Mouse (Mus musculus) C2C12 (cell line): ENCODE results near the gene Ccnd3. TPM values are rescaled to one million over a fixed set of nuclear protein-coding genes. Genes with fewer than 3 reads are reported as not detected.
A peak's percentile ranks its signal among the peaks of the same experiment; 100 is the strongest.

Experiments
- H3K27me3 ChIP-seq: one replicate; pipeline ENCODE4 v1.6.1; 2011; ENCODE audit not compliant: control insufficient read depth, insufficient read depth, insufficient read length
- H3K36me3 ChIP-seq: one replicate; pipeline ENCODE4 v1.6.1; 2011; ENCODE audit not compliant: control insufficient read depth, insufficient read depth
- H3K4me3 ChIP-seq: one replicate; pipeline ENCODE4 v1.5.1; 2011; ENCODE audit warnings: mild to moderate bottlenecking, control low read depth; ENCODE audit not compliant: poor library complexity, insufficient read depth, severe bottlenecking
- H3K79me2 ChIP-seq: one replicate; pipeline ENCODE4 v1.6.1; 2011; ENCODE audit not compliant: control insufficient read depth, insufficient read depth
- H3K79me3 ChIP-seq: one replicate; pipeline ENCODE4 v1.6.1; 2011; ENCODE audit warnings: low read depth, control low read depth
- H3ac ChIP-seq: one replicate; pipeline ENCODE3; 2011; ENCODE audit warnings: low read depth; ENCODE audit not compliant: control insufficient read depth, insufficient read length
- CEBPB ChIP-seq: IDR thresholded peaks from one replicate; pipeline ENCODE4 v1.6.1; 2011; ENCODE audit warnings: low read depth, mild to moderate bottlenecking, control low read depth, moderate library complexity
- CTCF ChIP-seq: IDR thresholded peaks from one replicate; pipeline ENCODE4 v1.5.1; 2011; ENCODE audit not compliant: control insufficient read depth, insufficient read depth, insufficient read length
- FOSL1 ChIP-seq: IDR thresholded peaks from one replicate; pipeline ENCODE4 v1.8.0; 2011; ENCODE audit warnings: mild to moderate bottlenecking, low read length; ENCODE audit not compliant: poor library complexity, insufficient read depth, severe bottlenecking
- MAX ChIP-seq: IDR thresholded peaks from one replicate; pipeline ENCODE4 v1.6.1; 2011; ENCODE audit warnings: mild to moderate bottlenecking, control low read depth
- MYOD1 ChIP-seq: IDR thresholded peaks from one replicate; pipeline ENCODE4 v1.6.1; 2011; ENCODE audit warnings: low read depth; ENCODE audit not compliant: control insufficient read depth, insufficient read length
- MYOG ChIP-seq: IDR thresholded peaks from one replicate; pipeline ENCODE4 v1.6.1; 2011; ENCODE audit not compliant: control insufficient read depth, insufficient read length; ENCODE audit errors: extremely low read depth
- USF1 ChIP-seq: IDR thresholded peaks from one replicate; pipeline ENCODE4 v1.6.1; 2011; ENCODE audit warnings: low read depth, mild to moderate bottlenecking, control low read depth, moderate library complexity
- polyA plus RNA-seq: library from polyadenylated mRNA; unstranded; fragments of >200 nt; fragmentation: generic; extraction: Trizol; gene quantifications from one replicate; pipeline ENCODE4 v1.2.1, GENCODE M21; 2012; ENCODE audit warnings: missing spikeins

Gene Ccnd3
- polyA plus RNA-seq, 1 experiment = 217 TPM

DNA sequence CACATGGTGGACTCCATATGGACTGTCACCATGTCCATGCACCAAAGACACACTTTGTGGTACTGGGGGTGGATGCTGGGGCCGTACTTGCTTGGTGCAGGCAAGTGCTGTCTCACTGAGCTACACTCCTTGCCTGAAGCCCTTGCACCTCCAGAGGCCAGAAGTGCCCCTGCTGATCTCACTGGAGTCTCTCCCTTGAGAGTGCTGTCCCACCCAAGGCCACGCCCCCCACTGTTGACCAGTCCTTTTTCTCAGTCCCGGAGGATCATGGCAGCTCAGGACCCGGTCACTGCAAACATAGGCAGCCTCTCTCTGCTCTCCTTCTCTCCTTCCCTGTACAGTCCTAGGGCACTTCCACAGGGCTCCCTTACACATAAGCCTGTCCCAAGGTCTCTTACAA lies 30.6 kb upstream of the Ccnd3 start:
- Histone ChIP-seq H3K79me3 (no peaks in the 10 kb centered on the region), H3K4me3 (no peak overlapping the region), H3K79me2 (no peaks in the 10 kb centered on the region), H3K36me3 (no peaks in the 10 kb centered on the region), H3ac (no peak overlapping the region), H3K27me3 (no peaks in the 10 kb centered on the region)
- no peak for TF ChIP-seq USF1
- no peak for TF ChIP-seq MAX

DNA sequence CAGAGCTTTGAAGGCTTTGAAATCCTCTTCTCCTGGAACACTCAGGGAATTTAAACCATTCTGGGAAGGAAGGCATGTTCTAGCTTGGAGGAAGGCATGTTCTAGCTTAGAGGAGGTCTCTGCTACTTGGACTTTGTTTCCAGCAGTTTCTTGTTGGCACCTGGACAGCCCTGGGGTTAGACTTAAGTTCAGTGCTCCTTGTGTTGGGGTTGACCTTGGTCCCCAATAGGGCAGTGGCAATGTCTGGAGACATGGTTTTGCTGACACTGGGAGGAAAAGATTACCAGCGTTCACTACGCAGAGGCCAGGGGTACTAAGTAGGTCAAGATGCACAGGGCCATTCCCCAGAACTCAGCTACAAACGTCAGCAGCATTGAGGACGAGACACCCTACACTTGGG lies 29.7 kb upstream of the Ccnd3 start:
- H3K79me2 ChIP-seq = no peaks in the 10 kb centered on the region
- H3K4me3 ChIP-seq = no peak overlapping the region
- no peak overlapping the region for H3ac ChIP-seq
- H3K79me3 ChIP-seq = no peaks in the 10 kb centered on the region
- H3K27me3 ChIP-seq = no peaks in the 10 kb centered on the region
- H3K36me3 ChIP-seq = no peaks in the 10 kb centered on the region
- TF ChIP-seq CEBPB (no peak), MYOG (no peak), USF1 (no peak), MAX (no peak), CTCF (no peak)

DNA sequence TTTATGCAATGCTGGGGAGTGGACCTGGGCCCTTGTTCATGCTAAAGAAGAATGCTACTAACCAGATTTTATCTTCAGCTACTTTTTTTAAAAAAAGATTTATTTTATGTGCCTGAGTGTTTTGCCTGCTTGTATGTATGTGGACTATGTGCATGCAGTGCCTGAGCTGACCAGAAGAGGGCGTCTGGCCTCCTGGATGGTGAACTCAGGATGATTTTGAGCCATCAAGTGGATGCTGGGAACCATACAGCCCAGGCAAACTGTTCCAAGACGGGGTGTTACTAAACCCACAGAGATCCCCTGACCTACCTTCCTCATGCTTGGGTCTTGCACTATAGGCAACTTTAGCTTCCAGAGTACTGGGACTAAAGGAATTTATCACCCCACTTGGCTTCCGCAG lies 29.1 kb upstream of the Ccnd3 start:
- Histone ChIP-seq H3K79me2 (no peaks in the 10 kb centered on the region), H3ac (no peak overlapping the region), H3K27me3 (no peaks in the 10 kb centered on the region), H3K4me3 (no peak overlapping the region), H3K36me3 (no peaks in the 10 kb centered on the region), H3K79me3 (no peaks in the 10 kb centered on the region)
- TF ChIP-seq CTCF = no peak
- no peak for TF ChIP-seq MYOG
- no peak for TF ChIP-seq FOSL1
- no peak for TF ChIP-seq MAX
- no peak for TF ChIP-seq MYOD1
- TF ChIP-seq USF1 = no peak
- TF ChIP-seq CEBPB = no peak

DNA sequence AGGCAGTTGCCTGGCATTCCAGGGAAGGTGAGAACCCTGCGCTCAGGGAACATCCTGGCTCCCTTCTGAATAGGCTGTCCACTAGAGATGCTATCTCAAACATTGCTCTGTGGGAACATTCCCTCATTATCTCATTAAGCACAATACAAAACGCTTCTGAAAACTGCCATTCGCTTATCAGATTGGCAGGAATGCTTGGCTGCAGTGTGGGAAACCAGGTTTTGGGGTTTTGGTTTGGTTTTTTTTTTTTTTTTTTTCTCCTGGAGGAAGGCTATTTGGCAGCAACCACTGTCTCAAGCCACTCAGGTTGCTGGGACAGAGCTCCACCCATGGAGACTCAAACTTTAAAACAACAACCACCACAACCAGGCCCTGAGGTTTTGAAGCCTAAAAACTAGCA lies 25.0 kb upstream of the Ccnd3 start:
- no peaks in the 10 kb centered on the region for H3K79me2 ChIP-seq
- no peaks in the 10 kb centered on the region for H3K79me3 ChIP-seq
- no peaks in the 10 kb centered on the region for H3K27me3 ChIP-seq
- TF ChIP-seq CTCF (no peak), FOSL1 (no peak), CEBPB (no peak), MYOG (no peak), MYOD1 (no peak), MAX (no peak), USF1 (no peak)
- no peak overlapping the region for H3ac ChIP-seq
- no peak overlapping the region for H3K4me3 ChIP-seq
- H3K36me3 ChIP-seq = no peaks in the 10 kb centered on the region

DNA sequence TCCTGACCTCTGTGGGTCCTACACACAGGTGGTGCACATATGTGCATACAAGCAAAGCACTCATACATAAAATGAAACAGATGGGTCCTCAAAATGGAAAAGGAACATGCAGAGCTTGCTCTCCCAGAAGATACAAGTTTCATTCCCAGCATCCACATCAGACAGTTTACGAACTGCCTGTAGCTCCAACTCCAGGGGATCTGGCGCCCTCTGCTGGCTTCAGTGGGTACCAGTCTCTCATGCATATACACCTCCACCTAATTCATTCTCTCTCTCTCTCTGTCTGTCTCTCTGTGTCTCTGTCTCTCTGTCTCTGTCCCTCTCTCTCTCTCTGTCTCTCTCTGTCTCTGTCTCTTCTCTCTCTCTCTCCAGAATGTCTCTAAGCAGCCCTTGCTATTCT lies 22.4 kb upstream of the Ccnd3 start:
- H3K27me3 ChIP-seq = no peaks in the 10 kb centered on the region
- TF ChIP-seq USF1 (no peak), CTCF (peak; percentile 57)
- H3K4me3 ChIP-seq = no peak overlapping the region
- H3ac ChIP-seq = no peak overlapping the region
- no peaks in the 10 kb centered on the region for H3K36me3 ChIP-seq
- H3K79me2 ChIP-seq = no peaks in the 10 kb centered on the region
- H3K79me3 ChIP-seq = no peaks in the 10 kb centered on the region

DNA sequence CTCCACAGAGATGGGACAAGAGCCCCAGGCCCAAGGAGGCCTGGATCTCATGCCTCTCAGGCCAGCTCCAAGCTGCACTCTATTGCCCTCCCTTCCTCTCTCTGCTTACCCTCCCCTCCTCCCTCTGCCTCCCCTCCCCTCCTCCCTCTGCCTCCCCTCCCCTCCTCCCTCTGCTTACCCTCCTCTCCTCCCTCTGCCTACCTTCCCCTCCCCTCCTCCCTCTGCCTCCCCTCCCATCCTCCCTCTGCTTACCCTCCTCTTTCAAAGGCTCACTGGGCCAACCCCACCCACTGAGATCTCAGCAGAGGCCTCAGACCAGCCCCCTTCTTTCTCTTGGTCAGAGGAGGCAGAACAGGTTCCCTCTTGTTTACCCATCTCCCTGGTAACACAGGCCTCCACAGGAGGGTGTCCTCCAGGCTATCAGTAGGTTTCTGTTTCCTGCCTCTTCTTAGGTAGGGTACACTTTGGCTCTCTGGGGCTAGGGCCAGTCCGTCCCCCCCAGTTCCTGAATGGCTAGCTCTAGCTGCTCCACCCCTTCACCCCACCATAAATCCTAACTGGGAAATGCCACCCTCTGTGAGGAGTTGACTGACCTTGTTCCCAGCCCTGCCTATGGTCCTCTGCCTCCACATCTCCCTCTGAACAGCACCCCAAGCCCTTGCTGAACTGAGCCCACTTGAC lies 20.5 kb upstream of the Ccnd3 start:
- Histone ChIP-seq H3K4me3 (no peak overlapping the region), H3ac (no peak overlapping the region), H3K79me2 (no peaks in the 10 kb centered on the region), H3K27me3 (no peaks in the 10 kb centered on the region), H3K36me3 (peaks cover 10% of the 10 kb centered on the region), H3K79me3 (no peaks in the 10 kb centered on the region)
- TF ChIP-seq MYOG = no peak
- no peak for TF ChIP-seq MAX
- TF ChIP-seq CEBPB = no peak
- TF ChIP-seq FOSL1 = no peak
- no peak for TF ChIP-seq USF1
- TF ChIP-seq CTCF = no peak
- no peak for TF ChIP-seq MYOD1
